Mouse (Mus musculus): ENCODE measurements around the gene Osbpl10.
"Not testable (repeated sequence)": the region's sequence is repeated elsewhere in the genome, so short reads cannot be mapped to it uniquely, and the experiment has no call there.

The Osbpl10 gene

GRCm38 (mm10) chr9:114978281-114979111 lies at the start of gene Osbpl10:
Osbpl10 (plus strand) TSS chr9:114978569.
- no peak for DNase-seq (ENCODE audit: low read depth)

GRCm38 (mm10) chr9:114930464-114931090 lies 47.8 kb upstream of the Osbpl10 start:
- DNase-seq (ENCODE audit: low read depth) = no peak

GRCm38 (mm10) chr9:114932607-114933006 lies 45.8 kb upstream of the Osbpl10 start:
- DNase-seq (ENCODE audit: low read depth) = peak; percentile 43

GRCm38 (mm10) chr9:114933037-114933722 lies 45.2 kb upstream of the Osbpl10 start:
- DNase-seq (ENCODE audit: low read depth) = no peak

- DNase-seq (ENCODE audit: low read depth) = peak; percentile 85
These were observed 44.6 kb upstream of the Osbpl10 start, which contains the start of gene Gpd1l for GRCm38 (mm10) chr9:114933723-114934171. Gpd1l (minus strand) TSS chr9:114933987.

- DNase-seq (ENCODE audit: low read depth) = no peak
These were observed 44.1 kb upstream of the Osbpl10 start for GRCm38 (mm10) chr9:114934231-114934630.

GRCm38 (mm10) chr9:114935321-114935720 lies 43.0 kb upstream of the Osbpl10 start:
- no peak for DNase-seq (ENCODE audit: low read depth)

- DNase-seq (ENCODE audit: low read depth) = no peak
These were observed 41.7 kb upstream of the Osbpl10 start for GRCm38 (mm10) chr9:114936687-114937086.

- DNase-seq (ENCODE audit: low read depth) = no peak
These were observed 33.7 kb upstream of the Osbpl10 start for GRCm38 (mm10) chr9:114944642-114945041.

- no peak for DNase-seq (ENCODE audit: low read depth)
These were observed 32.8 kb upstream of the Osbpl10 start for GRCm38 (mm10) chr9:114945576-114945975.

- peak; percentile 22 for DNase-seq (ENCODE audit: low read depth)
These were observed 30.0 kb upstream of the Osbpl10 start for GRCm38 (mm10) chr9:114948395-114948794.

- peak; percentile 55 for DNase-seq (ENCODE audit: low read depth)
These were observed 25.5 kb upstream of the Osbpl10 start for GRCm38 (mm10) chr9:114952866-114953265.

- no peak for DNase-seq (ENCODE audit: low read depth)
These were observed 23.0 kb upstream of the Osbpl10 start for GRCm38 (mm10) chr9:114955340-114955739.

GRCm38 (mm10) chr9:114956945-114957344 lies 21.4 kb upstream of the Osbpl10 start:
- DNase-seq (ENCODE audit: low read depth) = peak; percentile 62

GRCm38 (mm10) chr9:114960043-114960789 lies 18.2 kb upstream of the Osbpl10 start:
- DNase-seq (ENCODE audit: low read depth) = no peak

- no peak for DNase-seq (ENCODE audit: low read depth)
These were observed 17.5 kb upstream of the Osbpl10 start for GRCm38 (mm10) chr9:114960844-114961243.

- no peak for DNase-seq (ENCODE audit: low read depth)
These were observed 14.3 kb upstream of the Osbpl10 start for GRCm38 (mm10) chr9:114964093-114964492.

- not testable (repeated sequence) for DNase-seq (ENCODE audit: low read depth)
These were observed 12.1 kb upstream of the Osbpl10 start for GRCm38 (mm10) chr9:114966286-114966685.

- no peak for DNase-seq (ENCODE audit: low read depth)
These were observed 698 bp upstream of the Osbpl10 start for GRCm38 (mm10) chr9:114977461-114978280.

- no peak for DNase-seq (ENCODE audit: low read depth)
These were observed 1.6 kb downstream of the Osbpl10 start for GRCm38 (mm10) chr9:114979969-114980368.

All from naive thymus-derived CD4-positive, alpha-beta T cell, adult 2 months (primary cell).